Mouse (Mus musculus): ENCODE measurements around the gene Fam171a1.

DNA sequence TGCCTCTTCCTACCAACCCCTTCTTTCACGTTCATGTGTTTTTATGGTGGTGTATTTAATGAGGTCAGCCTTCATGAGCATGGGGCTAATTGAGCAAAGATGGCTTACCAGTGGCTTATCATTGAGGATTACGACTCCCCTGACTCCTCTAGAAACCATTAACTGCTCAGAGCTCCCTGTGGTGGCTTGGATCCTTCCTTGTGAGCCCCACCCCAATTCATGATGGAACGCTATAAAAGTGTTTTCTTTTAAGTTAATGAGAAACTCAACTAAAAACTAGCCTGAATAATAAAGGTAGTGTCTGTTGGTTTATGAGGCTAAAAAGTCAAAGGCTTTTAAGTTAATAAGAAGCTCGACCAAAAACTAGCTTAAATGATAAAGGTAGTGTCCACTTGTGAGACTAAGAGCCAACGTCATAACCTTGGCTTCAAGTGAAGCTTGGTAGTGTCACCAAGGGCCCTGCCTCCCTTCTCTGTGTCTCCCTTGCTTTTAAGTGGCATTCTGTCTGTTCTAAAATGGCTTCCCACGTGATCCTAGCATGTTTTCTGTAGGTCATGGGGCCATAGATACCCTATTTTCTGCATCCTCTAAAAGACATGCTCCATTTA is 33.6 kb downstream of the Fam171a1 start:
- TF ChIP-seq CTCF (IDR thresholded peaks at IDR 0.05) (no peak), EP300 (IDR thresholded peaks at IDR 0.05) (no peak)

Measured in lung, postnatal 0 days (tissue).